Mouse (Mus musculus): Measurements from ENCODE around the gene Ythdf1.

- TF ChIP-seq CTCF (conservative IDR thresholded peaks at IDR 0.05; ENCODE audit: insufficient read depth, insufficient read length, low read depth, low read length), result no peak
- TF ChIP-seq POLR2A (IDR thresholded peaks at IDR 0.05; ENCODE audit: low read depth, low read length), result no peak
These were observed 31.4 kb downstream of the Ythdf1 start for GRCm38 (mm10) chr2:180889271-180889920.

Data from kidney, adult 2 months (tissue).